Mouse (Mus musculus): ENCODE measurements around the gene Ptbp2. TPM values are rescaled to one million over a fixed set of nuclear protein-coding genes. Genes with fewer than 3 reads are reported as not detected.

Gene Ptbp2
- polyA plus RNA-seq, 1 experiment from 2014 or later, result 33.2 TPM

- DNase-seq (ENCODE audit: low spot score) (no peak), ATAC-seq (replicated peaks; ENCODE audit: low FRiP score) (no peak)
- no peak overlapping the region for H3K9ac ChIP-seq (ENCODE audit: low read depth, low read length)
- H3K27ac ChIP-seq (ENCODE audit: low read depth, low read length), result no peak overlapping the region
- WGBS, result 69% methylated on average over 1 of the region's 1 CpGs
- H3K9me3 ChIP-seq (ENCODE audit: control insufficient read depth, low read length), result no peaks in the 10 kb centered on the region
- H3K36me3 ChIP-seq (ENCODE audit: control insufficient read depth, insufficient read depth, low read length), result peaks cover 8% of the 10 kb centered on the region; the same call in 1 of the 2 replicates
- H3K4me1 ChIP-seq (replicated peaks; ENCODE audit: control insufficient read depth, insufficient read depth, low read length), result no peaks in the 10 kb centered on the region
- no peaks in the 10 kb centered on the region for H3K27me3 ChIP-seq (replicated peaks; ENCODE audit: control insufficient read depth, insufficient read depth, low read length)
- no peak overlapping the region for H3K4me2 ChIP-seq
- H3K4me3 ChIP-seq (ENCODE audit: low read depth, low read length), result no peak overlapping the region
These were observed 38.5 kb downstream of the Ptbp2 start for GRCm38 (mm10) chr3:119745801-119746200.

- H3K4me1 ChIP-seq (replicated peaks; ENCODE audit: control insufficient read depth, insufficient read depth, low read length), result no peaks in the 10 kb centered on the region
- H3K27ac ChIP-seq (ENCODE audit: low read depth, low read length), result no peak overlapping the region
- H3K27me3 ChIP-seq (replicated peaks; ENCODE audit: control insufficient read depth, insufficient read depth, low read length), result no peaks in the 10 kb centered on the region
- DNase-seq (ENCODE audit: low spot score), result no peak
- WGBS, result 76% methylated on average over 2 of the region's 2 CpGs
- H3K4me2 ChIP-seq, result no peak overlapping the region
- no peak overlapping the region for H3K4me3 ChIP-seq (ENCODE audit: low read depth, low read length)
- H3K9ac ChIP-seq (ENCODE audit: low read depth, low read length), result no peak overlapping the region
- no peak for ATAC-seq (replicated peaks; ENCODE audit: low FRiP score)
- H3K9me3 ChIP-seq (ENCODE audit: control insufficient read depth, low read length), result no peaks in the 10 kb centered on the region
- no peaks in the 10 kb centered on the region for H3K36me3 ChIP-seq (ENCODE audit: control insufficient read depth, insufficient read depth, low read length)
These were observed 54.4 kb downstream of the Ptbp2 start for GRCm38 (mm10) chr3:119729863-119730262.

- no peak for ATAC-seq (replicated peaks; ENCODE audit: low FRiP score)
These were observed 72.2 kb downstream of the Ptbp2 start for GRCm38 (mm10) chr3:119712066-119712465.

GRCm38 (mm10) chr3:119711503-119711902 is 72.8 kb downstream of the Ptbp2 start:
- no peaks in the 10 kb centered on the region for H3K36me3 ChIP-seq (ENCODE audit: control insufficient read depth, insufficient read depth, low read length)
- 89% methylated on average over 3 of the region's 3 CpGs for WGBS
- H3K9ac ChIP-seq (ENCODE audit: low read depth, low read length), result no peak overlapping the region
- DNase-seq (ENCODE audit: low spot score) (no peak), ATAC-seq (replicated peaks; ENCODE audit: low FRiP score) (no peak)
- no peaks in the 10 kb centered on the region for H3K27me3 ChIP-seq (replicated peaks; ENCODE audit: control insufficient read depth, insufficient read depth, low read length)
- H3K27ac ChIP-seq (ENCODE audit: low read depth, low read length), result no peak overlapping the region
- no peaks in the 10 kb centered on the region for H3K4me1 ChIP-seq (replicated peaks; ENCODE audit: control insufficient read depth, insufficient read depth, low read length)
- H3K9me3 ChIP-seq (ENCODE audit: control insufficient read depth, low read length), result no peaks in the 10 kb centered on the region
- no peak overlapping the region for H3K4me3 ChIP-seq (ENCODE audit: low read depth, low read length)
- H3K4me2 ChIP-seq, result no peak overlapping the region

More at GRCm38 (mm10) chr3:119712066-119712465, 72.2 kb downstream of the Ptbp2 start:
- Histone ChIP-seq H3K36me3 (ENCODE audit: control insufficient read depth, insufficient read depth, low read length) (no peaks in the 10 kb centered on the region), H3K9me3 (ENCODE audit: control insufficient read depth, low read length) (no peaks in the 10 kb centered on the region), H3K4me2 (no peak overlapping the region), H3K27me3 (replicated peaks; ENCODE audit: control insufficient read depth, insufficient read depth, low read length) (no peaks in the 10 kb centered on the region), H3K4me1 (replicated peaks; ENCODE audit: control insufficient read depth, insufficient read depth, low read length) (no peaks in the 10 kb centered on the region), H3K27ac (ENCODE audit: low read depth, low read length) (no peak overlapping the region), H3K9ac (ENCODE audit: low read depth, low read length) (no peak overlapping the region), H3K4me3 (ENCODE audit: low read depth, low read length) (no peak overlapping the region)
- DNase-seq (ENCODE audit: low spot score), result no peak
- 84% methylated on average over 5 of the region's 5 CpGs for WGBS

GRCm38 (mm10) chr3:119701467-119701866 is 82.8 kb downstream of the Ptbp2 start:
- no peaks in the 10 kb centered on the region for H3K27me3 ChIP-seq (replicated peaks; ENCODE audit: control insufficient read depth, insufficient read depth, low read length)
- no peaks in the 10 kb centered on the region for H3K4me1 ChIP-seq (replicated peaks; ENCODE audit: control insufficient read depth, insufficient read depth, low read length)
- 68% methylated on average over 3 of the region's 3 CpGs for WGBS
- H3K27ac ChIP-seq (ENCODE audit: low read depth, low read length), result no peak overlapping the region
- H3K9me3 ChIP-seq (ENCODE audit: control insufficient read depth, low read length), result no peaks in the 10 kb centered on the region
- DNase-seq (ENCODE audit: low spot score) (no peak), ATAC-seq (replicated peaks; ENCODE audit: low FRiP score) (no peak; the same call in 1 of the 2 replicates)
- no peak overlapping the region for H3K4me3 ChIP-seq (ENCODE audit: low read depth, low read length)
- no peak overlapping the region for H3K4me2 ChIP-seq
- H3K36me3 ChIP-seq (ENCODE audit: control insufficient read depth, insufficient read depth, low read length), result no peaks in the 10 kb centered on the region
- H3K9ac ChIP-seq (ENCODE audit: low read depth, low read length), result no peak overlapping the region

- no peak for ATAC-seq (replicated peaks; ENCODE audit: low FRiP score)
- Histone ChIP-seq H3K4me2 (no peak overlapping the region), H3K4me3 (ENCODE audit: low read depth, low read length) (no peak overlapping the region), H3K36me3 (ENCODE audit: control insufficient read depth, insufficient read depth, low read length) (no peaks in the 10 kb centered on the region), H3K27me3 (replicated peaks; ENCODE audit: control insufficient read depth, insufficient read depth, low read length) (no peaks in the 10 kb centered on the region), H3K27ac (ENCODE audit: low read depth, low read length) (no peak overlapping the region), H3K9me3 (ENCODE audit: control insufficient read depth, low read length) (no peaks in the 10 kb centered on the region), H3K9ac (ENCODE audit: low read depth, low read length) (no peak overlapping the region), H3K4me1 (replicated peaks; ENCODE audit: control insufficient read depth, insufficient read depth, low read length) (no peaks in the 10 kb centered on the region)
- 64% methylated on average over 6 of the region's 6 CpGs for WGBS
- no peak for DNase-seq (ENCODE audit: low spot score)
These were observed 99.5 kb downstream of the Ptbp2 start for GRCm38 (mm10) chr3:119684741-119685140.

Small RNA genes lying within 50 kb of the gene (microRNA-seq; reads per million reads assigned to microRNA genes)
- gene Gm24744 (ENCODE audit: borderline number of aligned reads), result not detected

Measured in liver, embryonic 11.5 days (tissue).